Mouse (Mus musculus): ENCODE measurements around the gene Crybb2. TPM values are rescaled to one million over a fixed set of nuclear protein-coding genes. Genes with fewer than 3 reads are reported as not detected.

The Crybb2 gene
- total RNA-seq, 4 experiments from 2014 or later = not detected

GRCm38 (mm10) chr5:113090750-113091149 is 20.8 kb upstream of the Crybb2 start:
- no peak for DNase-seq (ENCODE audit: low spot score)

GRCm38 (mm10) chr5:113090077-113090690 is 20.3 kb upstream of the Crybb2 start:
- DNase-seq (ENCODE audit: low spot score) = no peak

GRCm38 (mm10) chr5:113087465-113087864 is 17.5 kb upstream of the Crybb2 start:
- no peak for DNase-seq (ENCODE audit: low spot score)

GRCm38 (mm10) chr5:113086990-113087389 is 17.1 kb upstream of the Crybb2 start:
- no peak for DNase-seq (ENCODE audit: low spot score)

GRCm38 (mm10) chr5:113086439-113086838 is 16.5 kb upstream of the Crybb2 start:
- DNase-seq (ENCODE audit: low spot score) = no peak

- no peak for DNase-seq (ENCODE audit: low spot score)
These were observed 16.0 kb upstream of the Crybb2 start for GRCm38 (mm10) chr5:113085931-113086330.

GRCm38 (mm10) chr5:113084309-113084708 is 14.4 kb upstream of the Crybb2 start:
- DNase-seq (ENCODE audit: low spot score) = no peak

GRCm38 (mm10) chr5:113082356-113083168 is 12.6 kb upstream of the Crybb2 start:
- no peak for DNase-seq (ENCODE audit: low spot score)

GRCm38 (mm10) chr5:113081439-113081838 is 11.5 kb upstream of the Crybb2 start, which contains the start of gene Crybb3:
Crybb3 (minus strand) TSS chr5:113081584.
- DNase-seq (ENCODE audit: low spot score) = peak; percentile 34

GRCm38 (mm10) chr5:113081020-113081419 is 11.1 kb upstream of the Crybb2 start:
- no peak for DNase-seq (ENCODE audit: low spot score)

- DNase-seq (ENCODE audit: low spot score) = no peak
These were observed 9.9 kb upstream of the Crybb2 start for GRCm38 (mm10) chr5:113079783-113080182.

GRCm38 (mm10) chr5:113078686-113079085 is 8.8 kb upstream of the Crybb2 start:
- DNase-seq (ENCODE audit: low spot score) = no peak

- peak; percentile 79 for DNase-seq (ENCODE audit: low spot score)
These were observed 15.6 kb downstream of the Crybb2 start for GRCm38 (mm10) chr5:113054308-113054707.

GRCm38 (mm10) chr5:113050581-113051185 is 19.2 kb downstream of the Crybb2 start:
- DNase-seq (ENCODE audit: low spot score) = no peak

- no peak for DNase-seq (ENCODE audit: low spot score)
These were observed 20.0 kb downstream of the Crybb2 start for GRCm38 (mm10) chr5:113049876-113050275.

GRCm38 (mm10) chr5:113045511-113046273 is 24.2 kb downstream of the Crybb2 start:
- no peak for DNase-seq (ENCODE audit: low spot score)

GRCm38 (mm10) chr5:113043531-113043930 is 26.4 kb downstream of the Crybb2 start:
- DNase-seq (ENCODE audit: low spot score) = peak; percentile 40

- DNase-seq (ENCODE audit: low spot score) = no peak
These were observed 28.3 kb downstream of the Crybb2 start for GRCm38 (mm10) chr5:113041567-113042071.

- DNase-seq (ENCODE audit: low spot score) = no peak
These were observed 29.1 kb downstream of the Crybb2 start for GRCm38 (mm10) chr5:113040776-113041175.

- DNase-seq (ENCODE audit: low spot score) = no peak
These were observed 31.3 kb downstream of the Crybb2 start for GRCm38 (mm10) chr5:113038601-113039000.

Data from heart, adult 8-10 months (tissue).